Comparison of ENCODE assay signal across 13 mouse cellular contexts in genomic region chr1:72372512-72372911, GRCm38 (mm10).
DNase-seq lines count a peak whose midpoint lies in the region; ATAC-seq and TF ChIP-seq lines count a peak whose summit lies in the region.
"Had no signal": no experiment of that assay in that cellular context is flagged by ENCODE, and none has a peak within 500 bp of the region (broad histone marks: within the 10 kb centered on the region; RNA-seq: fewer than 3 reads in every experiment).

No protein-coding gene starts in this region.

- H3K4me1 ChIP-seq in midbrain, postnatal 0 days (ENCODE audit: insufficient read depth, low read length) = no peaks in the 10 kb centered on the region
- no peaks in the 10 kb centered on the region for H3K4me1 ChIP-seq in heart, embryonic 12.5 days (replicated peaks)
- H3K4me1 ChIP-seq: intestine, embryonic 15.5 days; limb, embryonic 10.5 days; midbrain, embryonic 12.5 days had no signal

- H3K9me3 ChIP-seq in midbrain, postnatal 0 days (ENCODE audit: low read length) = no peaks in the 10 kb centered on the region
- H3K9me3 ChIP-seq in heart, embryonic 12.5 days (replicated peaks) = peaks cover 5% of the 10 kb centered on the region; the same call in 1 of the 2 replicates
- H3K9me3 ChIP-seq: intestine, embryonic 15.5 days; limb, embryonic 10.5 days; midbrain, embryonic 12.5 days had no signal

- TF ChIP-seq POLR2A in brain, embryonic 14.5 days (IDR thresholded peaks at IDR 0.05; ENCODE audit: borderline replicate concordance, extremely low read depth, insufficient read depth, insufficient read length, poor library complexity, severe bottlenecking) = no peak

- no peaks in the 10 kb centered on the region for H3K27me3 ChIP-seq in midbrain, postnatal 0 days (ENCODE audit: insufficient read depth, low read length)
- H3K27me3 ChIP-seq in heart, embryonic 12.5 days (replicated peaks) = no peaks in the 10 kb centered on the region
- H3K27me3 ChIP-seq: intestine, embryonic 15.5 days; midbrain, embryonic 12.5 days had no signal

- WGBS in midbrain, postnatal 0 days = 73% methylated on average over 1 of the region's 1 CpGs
- 74% methylated on average over 1 of the region's 1 CpGs for WGBS in heart, embryonic 12.5 days

- intact Hi-C loops in heart, postnatal 25 days (cut with DNase I) = no loop called here

- no peaks in the 10 kb centered on the region for H3K36me3 ChIP-seq in midbrain, postnatal 0 days (ENCODE audit: insufficient read depth, low read length)
- peaks cover 6% of the 10 kb centered on the region; the same call in 1 of the 2 replicates for H3K36me3 ChIP-seq in heart, embryonic 12.5 days
- H3K36me3 ChIP-seq: midbrain, embryonic 12.5 days had no signal

- no peak for TF ChIP-seq CTCF in brain, embryonic 14.5 days (IDR thresholded peaks at IDR 0.05; ENCODE audit: borderline replicate concordance, extremely low read depth, insufficient read depth, insufficient read length)
- TF ChIP-seq CTCF in layer of hippocampus, adult 2 months (conservative IDR thresholded peaks at IDR 0.05) = no peak
- TF ChIP-seq CTCF in midbrain, postnatal 0 days (IDR thresholded peaks at IDR 0.05) = no peak

- DNase-seq in heart, adult 11 months = peak; percentile 22
- DNase-seq in heart, postnatal 25 days (ENCODE audit: low spot score) = no peak
- peak; percentile 86 for DNase-seq in brain, embryonic 14.5 days (ENCODE audit: low read depth)
- DNase-seq in layer of hippocampus, adult 2 months (ENCODE audit: low spot score in 2 of 2) = peak; percentile 35 to 80
- peak; percentile 52 for DNase-seq in midbrain, postnatal 0 days (ENCODE audit: low spot score)
- no peak for DNase-seq in gastrocnemius, postnatal 25 days
- no peak for DNase-seq in gastrocnemius, adult 18-20 months (ENCODE audit: low spot score)
- DNase-seq: lung, adult 18-20 months had no signal

- peak overlapping the region; percentile 63; the same call in 1 of the 2 replicates for H3K27ac ChIP-seq in layer of hippocampus, adult 2 months
- no peak overlapping the region for H3K27ac ChIP-seq in midbrain, postnatal 0 days (ENCODE audit: low read depth, low read length)
- no peak overlapping the region for H3K27ac ChIP-seq in heart, embryonic 12.5 days (ENCODE audit: poor library complexity, severe bottlenecking)
- H3K27ac ChIP-seq: intestine, embryonic 15.5 days; limb, embryonic 10.5 days; midbrain, embryonic 12.5 days had no signal

- H3K4me3 ChIP-seq in layer of hippocampus, adult 2 months = no peak overlapping the region
- no peak overlapping the region for H3K4me3 ChIP-seq in midbrain, postnatal 0 days (ENCODE audit: low read depth, low read length)
- no peak overlapping the region for H3K4me3 ChIP-seq in heart, embryonic 12.5 days
- H3K4me3 ChIP-seq: intestine, embryonic 15.5 days; limb, embryonic 10.5 days; midbrain, embryonic 12.5 days had no signal

- H3K9ac ChIP-seq in midbrain, postnatal 0 days (replicated peaks; ENCODE audit: low read length, poor library complexity, severe bottlenecking) = no peak overlapping the region
- no peak overlapping the region for H3K9ac ChIP-seq in heart, embryonic 12.5 days
- H3K9ac ChIP-seq: intestine, embryonic 15.5 days; midbrain, embryonic 12.5 days had no signal

- H3K4me2 ChIP-seq in midbrain, postnatal 0 days (ENCODE audit: low read depth, low read length, poor library complexity, severe bottlenecking) = no peak overlapping the region
- H3K4me2 ChIP-seq in heart, embryonic 12.5 days = no peak overlapping the region
- H3K4me2 ChIP-seq: heart, embryonic 11.5 days; intestine, embryonic 15.5 days; midbrain, embryonic 12.5 days had no signal

- peak; percentile 72 for ATAC-seq in midbrain, postnatal 0 days (ENCODE audit: low FRiP score)
- no peak for ATAC-seq in heart, embryonic 12.5 days (ENCODE audit: insufficient number of reproducible peaks, low FRiP score)
- ATAC-seq: intestine, embryonic 15.5 days had no signal

Comparison
In these comparisons a context has a peak if more than half of its experiments do, and no peak if none do; other contexts are left out.
1. DNase-seq: peak in heart, adult 11 months (single experiment), brain, embryonic 14.5 days (single experiment), layer of hippocampus, adult 2 months (2 of 2) and midbrain, postnatal 0 days (single experiment); none in heart, postnatal 25 days (single experiment), gastrocnemius, postnatal 25 days (single experiment) and gastrocnemius, adult 18-20 months (single experiment).